In the genomic region with DNA sequence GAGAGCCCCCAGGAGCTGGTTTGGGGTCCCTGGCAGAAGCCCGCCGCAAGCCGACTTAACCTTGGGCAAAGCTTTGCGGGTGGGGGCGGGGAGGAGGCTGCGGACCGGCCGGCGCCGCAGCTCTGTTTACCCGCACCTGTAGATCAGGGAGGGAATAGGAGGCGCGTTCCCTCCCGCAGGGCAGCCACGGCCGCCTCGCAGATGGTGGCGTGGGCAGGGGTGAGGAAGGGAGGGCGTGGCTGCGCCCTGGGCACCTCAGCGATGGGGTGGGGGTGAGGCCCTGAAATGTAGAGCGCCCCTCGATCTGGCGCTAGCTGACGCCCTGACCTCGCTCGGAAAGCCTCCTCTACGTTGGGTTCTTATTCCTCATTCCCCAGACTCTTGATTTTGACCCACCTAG, we compare ENCODE assay signal across 8 mouse cellular contexts. TPM values are rescaled to one million over a fixed set of nuclear protein-coding genes. Genes with fewer than 3 reads are reported as not detected.
DNase-seq lines count a peak whose midpoint lies in the region; ATAC-seq lines count a peak whose summit lies in the region.

No protein-coding gene starts in this region.

- H3K4me3 ChIP-seq in kidney, embryonic 16.5 days (ENCODE audit: low read length): peak overlapping the region; percentile 68
- peak overlapping the region; percentile 57 for H3K4me3 ChIP-seq in embryonic facial prominence, embryonic 12.5 days
- peak overlapping the region; percentile 66 for H3K4me3 ChIP-seq in midbrain, embryonic 12.5 days

- no peaks in the 10 kb centered on the region for H3K9me3 ChIP-seq in kidney, embryonic 16.5 days (ENCODE audit: low read length)
- no peaks in the 10 kb centered on the region for H3K9me3 ChIP-seq in embryonic facial prominence, embryonic 12.5 days
- H3K9me3 ChIP-seq in midbrain, embryonic 12.5 days: no peaks in the 10 kb centered on the region

- peak overlapping the region; percentile 76 for H3K9ac ChIP-seq in kidney, embryonic 16.5 days (replicated peaks; ENCODE audit: low read length)
- peak overlapping the region; percentile 59 for H3K9ac ChIP-seq in embryonic facial prominence, embryonic 12.5 days
- H3K9ac ChIP-seq in midbrain, embryonic 12.5 days (replicated peaks): peak overlapping the region; percentile 72

- no peak for DNase-seq in kidney, postnatal 14 days
- DNase-seq in R1 (ENCODE audit: low read depth, low spot score): peak; percentile 21
- peak; percentile 38 for DNase-seq in induced T-regulatory cell, adult 2 months (ENCODE audit: low read depth)
- DNase-seq in thymus, postnatal 10 days (ENCODE audit: low spot score in 2 of 2): no peak
- no peak for DNase-seq in urinary bladder, postnatal 10 days (ENCODE audit: low spot score)

- 2% methylated on average over 28 of the region's 28 CpGs for WGBS in kidney, embryonic 16.5 days
- WGBS in embryonic facial prominence, embryonic 12.5 days: under 1% methylated on average over 26 of the region's 28 CpGs
- under 1% methylated on average over 28 of the region's 28 CpGs for WGBS in midbrain, embryonic 12.5 days

- H3K4me1 ChIP-seq in kidney, embryonic 16.5 days (ENCODE audit: insufficient read depth, low read length): peaks cover 19% of the 10 kb centered on the region
- peaks cover 12% of the 10 kb centered on the region for H3K4me1 ChIP-seq in embryonic facial prominence, embryonic 12.5 days
- peaks cover 32% of the 10 kb centered on the region for H3K4me1 ChIP-seq in midbrain, embryonic 12.5 days

- H3K27ac ChIP-seq in kidney, embryonic 16.5 days (ENCODE audit: low read length): peak overlapping the region; percentile 85; the same call in 1 of the 2 replicates
- no peak overlapping the region for H3K27ac ChIP-seq in embryonic facial prominence, embryonic 12.5 days
- H3K27ac ChIP-seq in midbrain, embryonic 12.5 days (replicated peaks): peak overlapping the region; percentile 79

- peak overlapping the region; percentile 97 for H3K4me2 ChIP-seq in kidney, embryonic 16.5 days (replicated peaks; ENCODE audit: low read depth, low read length)
- H3K4me2 ChIP-seq in embryonic facial prominence, embryonic 12.5 days (replicated peaks): peak overlapping the region; percentile 99
- peak overlapping the region; percentile 93 for H3K4me2 ChIP-seq in midbrain, embryonic 12.5 days (replicated peaks)

- H3K27me3 ChIP-seq in kidney, embryonic 16.5 days (ENCODE audit: insufficient read depth, low read length): peaks cover 29% of the 10 kb centered on the region
- peaks cover 62% of the 10 kb centered on the region for H3K27me3 ChIP-seq in embryonic facial prominence, embryonic 12.5 days
- H3K27me3 ChIP-seq in midbrain, embryonic 12.5 days: peaks cover 66% of the 10 kb centered on the region

- ATAC-seq in kidney, embryonic 16.5 days (ENCODE audit: low FRiP score, low TSS enrichment): no peak
- no peak for ATAC-seq in embryonic facial prominence, embryonic 12.5 days (ENCODE audit: insufficient number of reproducible peaks, insufficient read depth, low FRiP score, low TSS enrichment)
- ATAC-seq in midbrain, embryonic 12.5 days (ENCODE audit: low FRiP score, low read depth): no peak

- H3K36me3 ChIP-seq in kidney, embryonic 16.5 days (ENCODE audit: insufficient read depth, low read length): no peaks in the 10 kb centered on the region
- no peaks in the 10 kb centered on the region for H3K36me3 ChIP-seq in embryonic facial prominence, embryonic 12.5 days
- no peaks in the 10 kb centered on the region for H3K36me3 ChIP-seq in midbrain, embryonic 12.5 days

RNA-seq across cellular contexts. Expression of gene Spock2, which starts 1.4 kb away (rescaled TPM):
- 47.1 and 56.8 TPM in 2 replicates for polyA plus RNA-seq in kidney, embryonic 16.5 days (2015; fragmentation: Nextera tagmentation; extraction: Ambion mirVana)
- 10.8 and 11.7 TPM in 2 replicates for polyA plus RNA-seq in embryonic facial prominence, embryonic 12.5 days (2016; fragmentation: Nextera tagmentation; extraction: Ambion mirVana)
- 23.8 and 25.7 TPM in 2 replicates for polyA plus RNA-seq in midbrain, embryonic 12.5 days (2016; fragmentation: Nextera tagmentation; extraction: Ambion mirVana)

Comparison
In these comparisons a context has a peak if more than half of its experiments do, and no peak if none do; other contexts are left out.
1. DNase-seq: peak in R1 (single experiment) and induced T-regulatory cell, adult 2 months (single experiment); none in kidney, postnatal 14 days (single experiment), thymus, postnatal 10 days (0 of 2) and urinary bladder, postnatal 10 days (single experiment).
2. Peak in every context shown above with its lines, with median percentiles within 50 percentile points of each other: H3K4me2 ChIP-seq, H3K4me3 ChIP-seq and H3K9ac ChIP-seq.